Mouse (Mus musculus): ENCODE data around the gene St7l.

- no peak for TF ChIP-seq CTCF (conservative IDR thresholded peaks at IDR 0.05; ENCODE audit: insufficient read depth, insufficient read length, low read depth, low read length)
- no peak for TF ChIP-seq POLR2A (IDR thresholded peaks at IDR 0.05; ENCODE audit: low read depth, low read length)
Observed at GRCm38 (mm10) chr3:104965070-104965855, 101.5 kb downstream of the St7l start.
